Mouse (Mus musculus): ENCODE data around the gene Rcc2. TPM values are rescaled to one million over a fixed set of nuclear protein-coding genes. Genes with fewer than 3 reads are reported as not detected.

Gene Rcc2
- total RNA-seq (2012; rRNA removed) (267 and 270 TPM in 2 replicates), polyA plus RNA-seq (2012; ENCODE audit: insufficient read depth in 1 of 2, insufficient read length in 2 of 2, low read depth in 1 of 2, low replicate concordance in 2 of 2, missing spikeins in 1 of 2) (100 to 1,000 TPM; 254 to 427 TPM)

DNA sequence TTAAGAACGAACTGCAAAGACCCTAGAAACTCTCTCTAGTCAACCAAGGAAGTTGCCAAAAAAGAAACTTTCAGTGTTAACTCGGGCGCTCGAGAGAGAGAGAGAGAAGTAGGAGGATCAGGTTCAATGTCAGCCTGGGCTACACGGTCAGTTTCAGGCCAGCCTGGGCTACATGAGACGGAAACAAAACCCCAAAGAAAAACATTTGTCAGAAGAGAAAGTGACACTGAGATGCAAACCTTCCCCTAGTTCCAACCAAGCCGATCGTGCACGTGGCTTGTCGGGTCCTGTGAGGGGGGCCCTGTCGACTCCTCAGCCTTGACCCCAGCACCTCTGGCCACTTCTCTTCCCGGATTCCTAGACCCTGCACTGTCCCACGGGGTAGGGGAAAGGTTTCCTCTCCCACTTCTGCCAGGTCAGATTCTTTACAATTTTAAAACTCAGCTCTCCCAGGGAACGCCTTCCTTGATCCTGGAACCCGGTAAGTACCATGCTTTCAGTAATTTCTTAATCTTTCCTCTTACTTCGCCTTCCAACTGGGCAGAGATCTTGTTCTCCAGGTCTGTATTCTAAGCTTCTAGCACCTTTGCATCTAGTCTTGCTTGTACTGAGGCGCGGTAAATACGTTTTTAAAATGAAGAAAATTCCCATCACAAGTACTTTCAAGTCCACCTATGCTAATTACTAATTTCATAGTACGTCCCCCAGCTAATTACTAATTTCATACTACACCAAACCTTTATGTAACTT lies at the start of gene Rcc2:
Gene Rcc2, plus strand, starts transcription at position 273 of the 750 bp plus-strand sequence.
- peak; percentile 94 for TF ChIP-seq CHD1 (IDR thresholded peaks at IDR 0.05; ENCODE audit: low read depth, low read length)
- no peak; the same call in none of the 2 replicates for TF ChIP-seq MXI1 (IDR thresholded peaks at IDR 0.05; ENCODE audit: low read depth, low read length)
- no peak for TF ChIP-seq GABPA (IDR thresholded peaks at IDR 0.05; ENCODE audit: low read depth, low read length)
- 0 out of 2 replicates have a peak, but pooled peaks have one; percentile 18 for TF ChIP-seq SMC3 (IDR thresholded peaks at IDR 0.05; ENCODE audit: low read depth, low read length)
- TF ChIP-seq MYC (IDR thresholded peaks at IDR 0.05; ENCODE audit: low read depth, low read length), result peak; percentile 71
- peak; percentile 39; the same call in 1 of the 2 replicates for TF ChIP-seq USF1 (IDR thresholded peaks at IDR 0.05; ENCODE audit: low read depth, low read length)
- 0 out of 2 replicates have a peak, but pooled peaks have one; percentile 13 for TF ChIP-seq ETS1 (IDR thresholded peaks at IDR 0.05; ENCODE audit: low read depth, low read length)
- peak; percentile 77 for TF ChIP-seq MAX (IDR thresholded peaks at IDR 0.05; ENCODE audit: low read length)
- peak; percentile 49; the same call in 1 of the 2 replicates for TF ChIP-seq JUND (IDR thresholded peaks at IDR 0.05; ENCODE audit: low read depth, low read length)
- peak; percentile 26; the same call in 1 of the 2 replicates for TF ChIP-seq TCF12 (IDR thresholded peaks at IDR 0.05; ENCODE audit: low read depth, low read length)
- TF ChIP-seq EP300 (IDR thresholded peaks at IDR 0.05; ENCODE audit: low read depth in 1 of 2, low read length in 2 of 2), result 0 out of 4 replicates have a peak, but pooled peaks of 1 of the 2 experiments have one; percentile 41
- TF ChIP-seq ELF1 (IDR thresholded peaks at IDR 0.05; ENCODE audit: low read depth, low read length), result 0 out of 2 replicates have a peak, but pooled peaks have one; percentile 26
- TF ChIP-seq SIN3A (IDR thresholded peaks at IDR 0.05; ENCODE audit: low read length), result no peak
- peaks cover 4 to 35% of the 10 kb centered on the region in 2 experiments for H3K36me3 ChIP-seq (ENCODE audit: control insufficient read depth in 1 of 2, insufficient read depth in 2 of 2, low read length in 2 of 2)
- peak within 1 kb of the TSS; percentile 91 for H3K9ac ChIP-seq (ENCODE audit: control insufficient read depth, low read depth, low read length, poor library complexity, severe bottlenecking)
- peak; percentile 72 for DNase-seq (ENCODE audit: low read depth, low spot score)
- H3K79me2 ChIP-seq (ENCODE audit: control insufficient read depth, insufficient read depth, low read length, poor library complexity), result peaks cover 51% of the 10 kb centered on the region
- peak within 1 kb of the TSS; percentile 99 for H3K27ac ChIP-seq (ENCODE audit: control insufficient read depth, low read depth, low read length)
- H3K4me1 ChIP-seq (ENCODE audit: control insufficient read depth in 1 of 2, insufficient read depth in 2 of 2, low read length in 2 of 2), result peaks cover 6 to 30% of the 10 kb centered on the region in 2 experiments; a peak in 3 of 4 replicates
- no peaks in the 10 kb centered on the region for H3K27me3 ChIP-seq (ENCODE audit: control insufficient read depth in 1 of 2, insufficient read depth in 2 of 2, low read length in 2 of 2)
- no peaks in the 10 kb centered on the region for H3K9me3 ChIP-seq (replicated peaks; ENCODE audit: insufficient read depth, low read length)
- H3K4me3 ChIP-seq (ENCODE audit: control insufficient read depth in 1 of 2, insufficient read depth in 1 of 2, low read depth in 2 of 2, low read length in 2 of 2), result peak within 1 kb of the TSS; percentile 70 to 91

DNA sequence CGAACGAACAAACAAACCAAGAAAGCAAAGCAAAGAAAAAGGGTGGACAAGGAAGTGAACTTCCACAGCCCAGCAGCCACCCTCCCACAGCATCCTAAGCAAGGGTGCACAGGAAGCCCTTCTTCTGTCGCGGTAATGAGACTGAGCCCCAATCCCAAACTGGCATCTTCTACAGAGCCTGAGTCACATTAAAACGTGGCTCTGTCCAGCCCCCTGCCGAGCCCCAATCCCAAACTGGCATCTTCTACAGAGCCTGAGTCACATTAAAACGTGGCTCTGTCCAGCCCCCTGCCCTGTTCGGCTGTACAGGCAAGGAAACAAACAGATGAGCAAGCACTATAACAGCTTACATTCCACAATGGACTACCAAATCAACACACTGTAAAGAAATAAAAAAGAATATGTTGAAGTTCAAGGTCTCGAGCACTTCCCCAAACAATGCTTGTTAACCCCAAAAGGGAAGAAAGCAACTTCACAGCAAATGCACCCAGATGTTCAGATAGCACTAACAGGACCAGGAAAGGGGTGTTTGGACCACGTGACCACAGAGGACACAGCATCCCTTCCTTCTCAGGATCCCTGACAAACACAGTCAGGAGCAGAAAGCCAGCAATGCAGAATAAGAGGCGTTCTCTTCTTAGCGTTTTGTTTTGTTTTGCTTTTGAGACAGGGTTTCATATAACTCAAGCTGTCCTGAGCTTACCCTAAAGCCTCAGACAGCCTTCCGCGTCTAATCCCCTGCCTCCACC lies 46.3 kb upstream of the Rcc2 start:
- no peak for DNase-seq (ENCODE audit: low read depth, low spot score)
- no peaks in the 10 kb centered on the region for H3K36me3 ChIP-seq (ENCODE audit: control insufficient read depth in 1 of 2, insufficient read depth in 2 of 2, low read length in 2 of 2)
- no peak overlapping the region for H3K4me3 ChIP-seq (ENCODE audit: control insufficient read depth in 1 of 2, insufficient read depth in 1 of 2, low read depth in 2 of 2, low read length in 2 of 2)
- no peaks in the 10 kb centered on the region; a peak in 1 of 4 replicates for H3K27me3 ChIP-seq (ENCODE audit: control insufficient read depth in 1 of 2, insufficient read depth in 2 of 2, low read length in 2 of 2)
- no peaks in the 10 kb centered on the region for H3K4me1 ChIP-seq (ENCODE audit: control insufficient read depth in 1 of 2, insufficient read depth in 2 of 2, low read length in 2 of 2)
- 0 out of 2 replicates have a peak, but pooled peaks have one; percentile 35 for TF ChIP-seq USF1 (IDR thresholded peaks at IDR 0.05; ENCODE audit: low read depth, low read length)
- TF ChIP-seq RAD21 (IDR thresholded peaks at IDR 0.05; ENCODE audit: low read depth, low read length), result no peak
- H3K9ac ChIP-seq (ENCODE audit: control insufficient read depth, low read depth, low read length, poor library complexity, severe bottlenecking), result no peak overlapping the region
- no peaks in the 10 kb centered on the region for H3K79me2 ChIP-seq (ENCODE audit: control insufficient read depth, insufficient read depth, low read length, poor library complexity)
- no peak overlapping the region for H3K27ac ChIP-seq (ENCODE audit: control insufficient read depth, low read depth, low read length)
- no peaks in the 10 kb centered on the region for H3K9me3 ChIP-seq (replicated peaks; ENCODE audit: insufficient read depth, low read length)
